Mouse (Mus musculus) ovary, postnatal 14 days (tissue): ENCODE measurements around the gene Plxna3.

Source experiments
- DNase-seq: peaks from one replicate; pipeline ENCODE4 v3.0.0; 2022; ENCODE audit warnings: low spot score

Plxna3 gene

GRCm38 (mm10) chrX:74368209-74368909, 39.5 kb downstream of the Plxna3 start:
- peak; percentile 41 for DNase-seq

- peak; percentile 66 for DNase-seq
Observed at GRCm38 (mm10) chrX:74372888-74373549, 44.2 kb downstream of the Plxna3 start, which contains the start of the genes Ubl4a and Slc10a3. Gene Ubl4a, minus strand, starts transcription at chrX:74373218. Gene Slc10a3, minus strand, starts transcription at chrX:74373349.

GRCm38 (mm10) chrX:74384451-74384850, 55.6 kb downstream of the Plxna3 start:
- no peak for DNase-seq

- no peak for DNase-seq
Observed at GRCm38 (mm10) chrX:74388153-74388552, 59.3 kb downstream of the Plxna3 start.

GRCm38 (mm10) chrX:74392535-74393443, 63.9 kb downstream of the Plxna3 start, which contains the start of the genes Fam3a and Ikbkg:
Gene Fam3a, minus strand, starts transcription at chrX:74393272.
Gene Ikbkg, plus strand, starts transcription at chrX:74393290.
- peak; percentile 55 for DNase-seq
